Mouse (Mus musculus) ES-E14 (cell line): ENCODE results near the gene Acss3. TPM values are rescaled to one million over a fixed set of nuclear protein-coding genes. Genes with fewer than 3 reads are reported as not detected.

Experiments used
- DNase-seq: peaks from one replicate; pipeline ENCODE4 v3.0.0-alpha.2; 2013; ENCODE audit warnings: low read depth, low spot score
- H3K27ac ChIP-seq: 2 replicates; pipeline ENCODE4 v1.5.1; 2012; ENCODE audit warnings: low read depth, mild to moderate bottlenecking, low read length, moderate library complexity, mixed read lengths; ENCODE audit not compliant: poor library complexity, insufficient read depth, severe bottlenecking
- H3K36me3 ChIP-seq: 2 replicates; pipeline ENCODE4 v1.6.1; 2012; ENCODE audit warnings: mild to moderate bottlenecking, low read length, moderate library complexity, mixed read lengths; ENCODE audit not compliant: control insufficient read depth, poor library complexity, insufficient read depth, severe bottlenecking
- H3K4me1 ChIP-seq, 2 experiments: fragments of 150-350 bp in 1 of 2; sonication (generic) in 1 of 2; 2 replicates each; pipeline ENCODE4 v1.6.1; 2012; ENCODE audit warnings: low read length in 2 of 2, mild to moderate bottlenecking in 1 of 2, mixed read lengths in 1 of 2; ENCODE audit not compliant: control insufficient read depth in 2 of 2, insufficient read depth in 2 of 2, poor library complexity in 1 of 2
- H3K4me3 ChIP-seq, 2 experiments: fragments of 150-350 bp in 1 of 2; sonication (generic) in 1 of 2; 2 replicates each; pipeline ENCODE4 v1.5.1; 2012; ENCODE audit warnings: low read length in 2 of 2, low read depth in 1 of 2, mild to moderate bottlenecking in 1 of 2, mixed read lengths in 1 of 2; ENCODE audit not compliant: insufficient read depth in 1 of 2, poor library complexity in 1 of 2, severe bottlenecking in 1 of 2
- H3K9ac ChIP-seq: 2 replicates; pipeline ENCODE4 v1.6.1; 2012; ENCODE audit warnings: low read depth, mild to moderate bottlenecking, low read length, mixed read lengths; ENCODE audit not compliant: poor library complexity, insufficient read depth, severe bottlenecking
- H3K9me3 ChIP-seq: fragments of 150-350 bp; sonication (generic); 2 replicates; pipeline ENCODE4 v1.6.1; 2012; ENCODE audit warnings: low read depth, mild to moderate bottlenecking, low read length; ENCODE audit not compliant: control insufficient read depth, insufficient read depth
- CHD2 ChIP-seq: IDR thresholded peaks from 2 replicates; pipeline ENCODE4 v1.6.1; 2014; ENCODE audit warnings: mild to moderate bottlenecking, low read depth, low read length, inconsistent platforms
- HCFC1 ChIP-seq: IDR thresholded peaks from 2 replicates; pipeline ENCODE4 v1.6.1; 2012; ENCODE audit warnings: low read length, inconsistent platforms, borderline replicate concordance; ENCODE audit not compliant: insufficient read depth
- MAFK ChIP-seq: IDR thresholded peaks from 2 replicates; pipeline ENCODE4 v1.6.1; 2014; ENCODE audit warnings: mild to moderate bottlenecking, low read depth, low read length, inconsistent platforms; ENCODE audit not compliant: insufficient read depth
- ZC3H11A ChIP-seq: IDR thresholded peaks from 2 replicates; pipeline ENCODE4 v1.6.1; 2012; ENCODE audit warnings: low read depth, mild to moderate bottlenecking, inconsistent platforms, low read length, borderline replicate concordance
- ZNF384 ChIP-seq: IDR thresholded peaks from 2 replicates; pipeline ENCODE4 v1.6.1; 2012; ENCODE audit warnings: low read depth, low read length, inconsistent platforms
- in situ Hi-C, 2 experiments: fragments of 600-800 bp; cut with MboI; formaldehyde crosslinking; loops; one replicate each; pipeline ENCODE4 v1.15.1; 2025; ENCODE audit warnings: low sequenced_read_pairs in 2 of 2, inconsistent platforms in 1 of 2; ENCODE audit not compliant: unreplicated experiment in 2 of 2
- total RNA-seq: library from RNA; depleted of rRNA; stranded (reverse); fragments of 300-350 nt; gene quantifications from 2 replicates; pipeline ENCODE4 v1.2.3, GENCODE M21; 2012

The Acss3 gene
- total RNA-seq, 1 experiment, result 0.22 TPM

GRCm38 (mm10) chr10:106959026-106959425, 164.4 kb downstream of the Acss3 start:
- Histone ChIP-seq H3K27ac (no peak overlapping the region), H3K4me3 (no peak overlapping the region), H3K36me3 (no peaks in the 10 kb centered on the region), H3K4me1 (no peaks in the 10 kb centered on the region), H3K9me3 (no peaks in the 10 kb centered on the region), H3K9ac (no peak overlapping the region)
- TF ChIP-seq HCFC1 (no peak), MAFK (no peak), ZNF384 (no peak), ZC3H11A (no peak)
- DNase-seq, result no peak
- in situ Hi-C loops, result no loop called here

- Histone ChIP-seq H3K36me3 (no peaks in the 10 kb centered on the region), H3K9me3 (no peaks in the 10 kb centered on the region), H3K27ac (no peak overlapping the region), H3K9ac (no peak overlapping the region), H3K4me1 (no peaks in the 10 kb centered on the region), H3K4me3 (no peak overlapping the region)
- TF ChIP-seq CHD2 (no peak), MAFK (no peak), ZNF384 (no peak), ZC3H11A (no peak), HCFC1 (no peak)
- DNase-seq, result no peak
- in situ Hi-C loops, result loop anchor here (25.0 kb wide), 1 partner anchor 446 kb away; no protein-coding TSS in a partner anchor
Observed at GRCm38 (mm10) chr10:106941380-106941779, 182.1 kb downstream of the Acss3 start.

GRCm38 (mm10) chr10:106939441-106939840, 184.0 kb downstream of the Acss3 start:
- Histone ChIP-seq H3K9me3 (no peaks in the 10 kb centered on the region), H3K9ac (no peak overlapping the region), H3K4me3 (no peak overlapping the region), H3K36me3 (no peaks in the 10 kb centered on the region), H3K27ac (no peak overlapping the region), H3K4me1 (no peaks in the 10 kb centered on the region)
- no peak for TF ChIP-seq ZNF384
- TF ChIP-seq ZC3H11A, result no peak
- no peak for TF ChIP-seq HCFC1
- TF ChIP-seq CHD2, result no peak
- TF ChIP-seq MAFK, result no peak
- DNase-seq, result no peak
- in situ Hi-C loops, result loop anchor here (25.0 kb wide), 1 partner anchor 448 kb away; no protein-coding TSS in a partner anchor

GRCm38 (mm10) chr10:106938851-106939250, 184.6 kb downstream of the Acss3 start:
- in situ Hi-C loops, result loop anchor here (25.0 kb wide), 1 partner anchor 448 kb away; no protein-coding TSS in a partner anchor
- DNase-seq, result no peak

GRCm38 (mm10) chr10:106936996-106937395, 186.5 kb downstream of the Acss3 start:
- Histone ChIP-seq H3K9ac (no peak overlapping the region), H3K36me3 (no peaks in the 10 kb centered on the region), H3K9me3 (no peaks in the 10 kb centered on the region), H3K27ac (no peak overlapping the region), H3K4me1 (no peaks in the 10 kb centered on the region), H3K4me3 (no peak overlapping the region)
- TF ChIP-seq ZC3H11A (no peak), CHD2 (no peak), ZNF384 (no peak), HCFC1 (no peak), MAFK (no peak)
- no peak for DNase-seq
- in situ Hi-C loops, result loop anchor here (25.0 kb wide), 1 partner anchor 450 kb away; no protein-coding TSS in a partner anchor

More at GRCm38 (mm10) chr10:106938851-106939250, 184.6 kb downstream of the Acss3 start:
- Histone ChIP-seq H3K4me3 (no peak overlapping the region), H3K4me1 (no peaks in the 10 kb centered on the region), H3K9me3 (no peaks in the 10 kb centered on the region), H3K27ac (no peak overlapping the region), H3K9ac (no peak overlapping the region), H3K36me3 (no peaks in the 10 kb centered on the region)
- TF ChIP-seq ZC3H11A, result no peak
- TF ChIP-seq ZNF384, result no peak
- no peak for TF ChIP-seq HCFC1
- TF ChIP-seq MAFK, result no peak
- TF ChIP-seq CHD2, result no peak
